Mouse (Mus musculus) cortical plate, adult 2 months (tissue): ENCODE measurements around the gene Myb. TPM values are rescaled to one million over a fixed set of nuclear protein-coding genes. Genes with fewer than 3 reads are reported as not detected.

ENCODE experiments used
- H3K27ac ChIP-seq: fragments of 200-500 bp; 2 replicates; pipeline ENCODE4 v1.5.1; 2012; ENCODE audit warnings: low read length, control low read depth, inconsistent platforms; ENCODE audit not compliant: insufficient read depth
- H3K4me1 ChIP-seq: fragments of 200-500 bp; 2 replicates; pipeline ENCODE4 v1.6.1; 2011; ENCODE audit warnings: low read length; ENCODE audit not compliant: control insufficient read depth, insufficient read depth
- H3K4me3 ChIP-seq: fragments of 200-500 bp; 2 replicates; pipeline ENCODE4 v1.5.1; 2011; ENCODE audit warnings: mild to moderate bottlenecking, low read length, control low read depth; ENCODE audit not compliant: insufficient read depth
- CTCF ChIP-seq: fragments of 200-500 bp; IDR thresholded peaks from 2 replicates; pipeline ENCODE4 v1.5.1; 2011; ENCODE audit warnings: mild to moderate bottlenecking, control low read depth, low read length; ENCODE audit not compliant: insufficient read depth; ENCODE audit errors: extremely low read depth
- POLR2A ChIP-seq: fragments of 200-500 bp; IDR thresholded peaks from 2 replicates; pipeline ENCODE4 v1.6.1; 2011; ENCODE audit warnings: mild to moderate bottlenecking, low read length, control low read depth; ENCODE audit not compliant: insufficient read depth; ENCODE audit errors: extremely low read depth
- polyA plus RNA-seq: library from polyadenylated mRNA; depleted of rRNA; stranded (reverse); fragments of >200 nt; gene quantifications from 2 replicates; pipeline ENCODE4 v1.2.3, GENCODE M21; 2012; rRNA removed

Gene Myb
- polyA plus RNA-seq, 1 experiment = 0.56 TPM

GRCm38 (mm10) chr10:21090922-21091700, 69.7 kb downstream of the Myb start:
- H3K4me3 ChIP-seq = no peak overlapping the region

GRCm38 (mm10) chr10:21089541-21089940, 71.2 kb downstream of the Myb start:
- H3K4me3 ChIP-seq = no peak overlapping the region
- H3K27ac ChIP-seq = no peak overlapping the region
- TF ChIP-seq CTCF (no peak), POLR2A (no peak)
- H3K4me1 ChIP-seq = no peaks in the 10 kb centered on the region

More at GRCm38 (mm10) chr10:21090922-21091700, 69.7 kb downstream of the Myb start:
- TF ChIP-seq CTCF (no peak), POLR2A (no peak)
- Histone ChIP-seq H3K27ac (no peak overlapping the region), H3K4me1 (no peaks in the 10 kb centered on the region)

GRCm38 (mm10) chr10:21087614-21088232, 73.1 kb downstream of the Myb start:
- no peak overlapping the region for H3K27ac ChIP-seq
- peaks cover 1% of the 10 kb centered on the region; the same call in 1 of the 2 replicates for H3K4me1 ChIP-seq
- H3K4me3 ChIP-seq = no peak overlapping the region
- TF ChIP-seq POLR2A (no peak), CTCF (no peak)

- TF ChIP-seq POLR2A (no peak), CTCF (no peak)
- Histone ChIP-seq H3K4me1 (peaks cover 1% of the 10 kb centered on the region; the same call in 1 of the 2 replicates), H3K4me3 (no peak overlapping the region), H3K27ac (no peak overlapping the region)
Observed at GRCm38 (mm10) chr10:21085044-21085443, 75.7 kb downstream of the Myb start.

- Histone ChIP-seq H3K4me1 (peaks cover 1% of the 10 kb centered on the region; the same call in 1 of the 2 replicates), H3K27ac (no peak overlapping the region), H3K4me3 (no peak overlapping the region)
- TF ChIP-seq CTCF (no peak), POLR2A (no peak)
Observed at GRCm38 (mm10) chr10:21083391-21083918, 77.3 kb downstream of the Myb start.

- TF ChIP-seq CTCF (no peak), POLR2A (no peak)
- Histone ChIP-seq H3K4me1 (peaks cover 1% of the 10 kb centered on the region; the same call in 1 of the 2 replicates), H3K4me3 (no peak overlapping the region), H3K27ac (no peak overlapping the region)
Observed at GRCm38 (mm10) chr10:21082447-21082846, 78.3 kb downstream of the Myb start.

- Histone ChIP-seq H3K4me1 (no peaks in the 10 kb centered on the region), H3K4me3 (no peak overlapping the region), H3K27ac (no peak overlapping the region)
- TF ChIP-seq CTCF = no peak
- TF ChIP-seq POLR2A = no peak
Observed at GRCm38 (mm10) chr10:21077151-21077719, 83.5 kb downstream of the Myb start.

- TF ChIP-seq CTCF = no peak
- TF ChIP-seq POLR2A = no peak
- H3K4me3 ChIP-seq = no peak overlapping the region
- H3K4me1 ChIP-seq = no peaks in the 10 kb centered on the region
- no peak overlapping the region for H3K27ac ChIP-seq
Observed at GRCm38 (mm10) chr10:21076731-21077130, 84.1 kb downstream of the Myb start.

GRCm38 (mm10) chr10:21076137-21076536, 84.6 kb downstream of the Myb start:
- H3K27ac ChIP-seq = no peak overlapping the region
- H3K4me3 ChIP-seq = no peak overlapping the region
- TF ChIP-seq CTCF (no peak), POLR2A (no peak)
- no peaks in the 10 kb centered on the region for H3K4me1 ChIP-seq

Other genes with a start within 250 kb of the Myb start
- 211 and 247 TPM in 2 replicates for gene Ahi1, start 208.4 kb downstream of the Myb start, polyA plus RNA-seq
- 43.4 and 47.4 TPM in 2 replicates for gene Hbs1l, start 135.0 kb upstream of the Myb start, polyA plus RNA-seq
- 0.11 and 0.38 TPM in 2 replicates for gene Aldh8a1, start 216.3 kb upstream of the Myb start, polyA plus RNA-seq